Mouse (Mus musculus) ES-E14 (cell line): Measurements from ENCODE around the gene Ly9.

Experiments
- CHD2 ChIP-seq: IDR thresholded peaks from 2 replicates; pipeline ENCODE4 v1.6.1; 2014; ENCODE audit warnings: mild to moderate bottlenecking, low read depth, low read length, inconsistent platforms
- ZC3H11A ChIP-seq: IDR thresholded peaks from 2 replicates; pipeline ENCODE4 v1.6.1; 2012; ENCODE audit warnings: low read depth, mild to moderate bottlenecking, inconsistent platforms, low read length, borderline replicate concordance

GRCm38 (mm10) chr1:171631447-171631846 is 24.2 kb upstream of the Ly9 start:
- TF ChIP-seq ZC3H11A (no peak), CHD2 (no peak)
